Mouse (Mus musculus) heart, postnatal 36 days (tissue): Measurements from ENCODE around the gene Olfr728. TPM values are rescaled to one million over a fixed set of nuclear protein-coding genes. Genes with fewer than 3 reads are reported as not detected.

Source experiments
- DNase-seq, 2 experiments: peaks; one replicate each; pipeline ENCODE4 v3.0.0; 2021 to 2022
- intact Hi-C: fragments of 180-260 bp; cut with DNase I; formaldehyde crosslinking; loops from one replicate; pipeline ENCODE4 v1.15.1; 2025
- total RNA-seq, 2 experiments: library from RNA; stranded (reverse); gene quantifications; 2 replicates each; pipeline ENCODE4 v1.2.3; 2021

Gene Olfr728
- total RNA-seq = not detected

GRCm38 (mm10) chr14:50142580-50142979 is at the start of gene Olfr728:
Gene Olfr728 (minus strand): TSS chr14:50142680.
- DNase-seq = no peak
- intact Hi-C loops = no loop called here

- intact Hi-C loops = no loop called here
- DNase-seq = no peak
These were observed 45.6 kb upstream of the Olfr728 start, which contains the start of gene Olfr730 for GRCm38 (mm10) chr14:50188098-50188497. Gene Olfr730 (minus strand): TSS chr14:50188198.

- intact Hi-C loops = no loop called here
- DNase-seq = no peak
These were observed 10.3 kb upstream of the Olfr728 start, which contains the start of gene Olfr729 for GRCm38 (mm10) chr14:50152810-50153209. Gene Olfr729 (minus strand): TSS chr14:50152910.

GRCm38 (mm10) chr14:50122886-50123285 is 19.6 kb downstream of the Olfr728 start, which contains the start of gene Olfr727:
Gene Olfr727 (plus strand): TSS chr14:50123186.
- intact Hi-C loops = no loop called here
- DNase-seq = no peak

GRCm38 (mm10) chr14:50090853-50091252 is 51.6 kb downstream of the Olfr728 start, which contains the start of gene Olfr726:
Gene Olfr726 (minus strand): TSS chr14:50090953.
- no peak for DNase-seq
- intact Hi-C loops = no loop called here

Other genes starting within 250 kb of the Olfr728 start
- not detected for gene Olfr722, start 240.7 kb downstream of the Olfr728 start, total RNA-seq
- gene Olfr723, start 210.9 kb downstream of the Olfr728 start, total RNA-seq = not detected
- gene Olfr724, start 179.4 kb downstream of the Olfr728 start, total RNA-seq = not detected
- not detected for gene Olfr725, start 102.3 kb downstream of the Olfr728 start, total RNA-seq
- not detected for gene Olfr726, start 51.7 kb downstream of the Olfr728 start, total RNA-seq
- gene Olfr727, start 19.5 kb downstream of the Olfr728 start, total RNA-seq = not detected
- not detected for gene Olfr729, start 10.2 kb upstream of the Olfr728 start, total RNA-seq
- not detected for gene Olfr730, start 45.5 kb upstream of the Olfr728 start, total RNA-seq
- gene Olfr731, start 99.2 kb upstream of the Olfr728 start, total RNA-seq = not detected
- not detected for gene Olfr732, start 141.5 kb upstream of the Olfr728 start, total RNA-seq
- gene Olfr733, start 158.8 kb upstream of the Olfr728 start, total RNA-seq = not detected
- gene Olfr734, start 184.1 kb upstream of the Olfr728 start, total RNA-seq = not detected
- gene Olfr735, start 206.2 kb upstream of the Olfr728 start, total RNA-seq = not detected
- gene Tlr11, start 215.2 kb upstream of the Olfr728 start, total RNA-seq = under 1 TPM in 1 of 2 experiments, not detected in 1; 0.08 TPM
- gene Olfr736, start 238.5 kb upstream of the Olfr728 start, total RNA-seq = not detected